Mouse (Mus musculus): ENCODE data around the gene Gtpbp3.

Gtpbp3 gene

DNA sequence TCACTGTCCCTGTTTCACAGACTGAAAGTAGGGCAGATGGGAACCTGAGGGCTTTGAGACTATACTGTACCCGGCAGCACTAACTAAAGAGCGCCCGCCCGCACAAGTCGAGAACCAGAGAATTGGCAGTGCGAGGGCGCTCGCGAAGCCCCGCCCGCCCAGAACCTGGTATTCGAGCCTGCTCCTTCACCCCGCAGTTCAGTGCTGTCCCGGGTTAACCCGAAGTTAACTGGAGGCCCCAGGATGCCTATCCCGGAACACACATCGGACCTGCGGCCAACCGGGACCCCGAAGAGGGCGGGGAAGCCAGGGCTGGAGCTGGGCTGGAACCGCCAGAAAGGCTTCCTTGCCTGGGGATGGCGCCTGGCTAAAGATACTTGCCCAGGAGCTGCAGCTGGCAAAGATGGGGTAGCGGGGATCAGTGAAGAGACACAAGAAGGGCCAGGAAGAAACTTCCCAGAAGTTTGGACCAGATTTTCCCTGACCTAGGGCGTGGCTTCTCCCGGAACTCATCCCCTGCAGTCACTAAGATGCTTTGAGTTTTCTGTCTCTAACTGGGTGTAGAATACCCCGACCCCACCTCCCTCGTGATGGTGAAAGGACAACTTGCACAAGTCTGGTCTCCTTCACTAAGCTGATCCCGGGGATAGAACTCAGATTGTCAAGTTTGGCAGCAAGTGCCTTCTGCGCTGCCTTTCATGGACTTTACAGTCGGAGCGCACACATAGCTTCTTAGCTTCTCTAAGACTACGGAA, at the start of gene Gtpbp3:
Gene Gtpbp3 (plus strand): TSS at position 413 of the 755 bp plus-strand sequence.
- peak; percentile 84 for DNase-seq (ENCODE audit: low read depth, low spot score)

DNA sequence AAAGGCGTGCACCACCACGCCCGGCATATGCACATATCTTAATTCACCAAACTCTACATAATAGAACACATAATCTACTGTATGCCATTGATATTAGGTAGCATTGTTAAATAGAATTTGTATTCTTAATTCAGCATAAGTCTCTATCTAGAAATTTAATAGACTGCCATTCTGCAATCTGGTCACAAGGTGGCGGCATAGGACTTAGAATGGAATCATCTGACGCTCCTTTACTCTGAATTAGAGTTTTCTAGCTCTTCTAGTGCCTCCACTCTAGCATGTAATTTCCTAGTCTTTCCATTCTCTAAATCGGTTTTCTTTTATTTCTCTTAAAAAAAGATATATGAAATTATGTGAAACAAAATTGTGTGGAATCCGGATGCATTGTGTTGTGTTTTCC, 46.5 kb upstream of the Gtpbp3 start:
- DNase-seq (ENCODE audit: low read depth, low spot score) = peak; percentile 69

DNA sequence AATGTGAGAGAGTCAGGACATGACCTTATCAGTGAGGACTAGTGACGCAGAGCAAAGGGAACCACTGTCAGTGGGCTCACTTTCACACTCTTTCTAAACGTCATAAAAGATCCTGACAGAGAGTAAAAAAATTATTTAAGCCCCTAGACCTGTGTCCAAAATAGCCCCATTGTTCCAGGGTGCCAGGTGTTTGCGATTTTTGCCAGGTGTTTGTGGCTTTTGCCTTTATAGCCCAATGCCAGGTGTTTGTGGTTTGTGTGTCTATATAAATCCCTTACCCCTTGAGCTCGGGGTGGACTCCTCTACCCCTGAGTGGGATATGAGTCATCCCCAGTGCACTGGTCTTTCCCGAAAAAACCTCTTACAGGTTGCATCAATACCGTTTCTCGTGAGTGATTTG, 42.8 kb upstream of the Gtpbp3 start:
- no peak for DNase-seq (ENCODE audit: low read depth, low spot score)

DNA sequence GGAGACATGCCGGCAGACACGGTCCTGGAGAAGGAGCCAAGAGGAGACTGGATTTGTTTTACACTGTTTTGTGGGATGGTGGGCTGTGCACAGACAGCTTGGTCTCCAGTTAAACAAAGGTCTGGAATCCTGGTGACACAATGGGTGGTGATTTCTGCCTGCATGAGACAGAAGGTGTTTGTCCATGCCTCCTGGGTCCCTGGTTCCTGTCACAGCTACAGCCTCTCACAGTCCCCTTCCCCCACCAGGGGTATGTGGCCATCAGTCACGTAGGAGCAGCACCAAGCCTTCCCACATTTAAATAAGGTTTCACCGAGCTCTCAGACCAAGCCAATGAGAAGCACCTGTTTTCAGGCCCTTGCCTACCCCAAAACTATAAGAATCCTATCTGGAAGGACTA, 36.6 kb upstream of the Gtpbp3 start:
- no peak for DNase-seq (ENCODE audit: low read depth, low spot score)

DNA sequence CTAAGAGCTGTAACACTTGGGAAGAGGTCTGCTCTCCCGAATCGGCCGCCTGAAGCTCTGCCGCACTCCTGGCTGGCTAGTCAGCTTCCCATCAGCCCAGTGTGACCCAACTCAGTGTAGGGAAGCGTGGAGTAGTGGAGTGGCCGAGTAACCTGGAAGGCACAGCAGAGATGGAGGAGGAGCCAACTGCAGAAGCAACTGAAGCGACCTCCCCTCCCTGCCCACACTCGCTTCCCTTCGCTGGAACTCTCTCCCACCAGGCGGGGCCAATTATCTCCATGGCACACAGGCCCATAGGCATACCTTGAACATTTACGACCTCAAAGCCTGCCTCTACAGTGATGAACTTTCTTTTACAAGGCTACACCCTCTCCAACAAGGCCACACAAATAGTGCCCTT, 36.1 kb upstream of the Gtpbp3 start:
- DNase-seq (ENCODE audit: low read depth, low spot score) = no peak

DNA sequence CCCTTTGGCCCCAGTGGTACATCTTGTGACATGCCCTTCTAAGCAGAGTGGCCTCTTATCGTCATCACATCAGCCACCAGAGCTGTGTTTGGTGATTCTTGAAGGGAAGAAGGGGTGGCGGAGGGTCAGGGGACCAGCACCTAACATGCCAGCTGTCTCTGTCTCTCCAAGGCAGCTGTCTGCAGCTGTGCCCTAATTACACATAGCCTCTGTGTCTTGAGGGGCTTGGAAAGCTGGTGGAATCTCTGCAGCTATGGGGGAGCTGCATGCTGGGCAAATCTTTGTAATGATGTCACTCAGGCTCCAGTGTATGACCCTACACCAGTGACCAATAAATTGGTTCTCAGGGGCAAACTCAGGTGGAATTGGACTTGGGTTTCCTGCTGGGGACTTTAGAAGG, 35.2 kb upstream of the Gtpbp3 start:
- DNase-seq (ENCODE audit: low read depth, low spot score) = no peak

DNA sequence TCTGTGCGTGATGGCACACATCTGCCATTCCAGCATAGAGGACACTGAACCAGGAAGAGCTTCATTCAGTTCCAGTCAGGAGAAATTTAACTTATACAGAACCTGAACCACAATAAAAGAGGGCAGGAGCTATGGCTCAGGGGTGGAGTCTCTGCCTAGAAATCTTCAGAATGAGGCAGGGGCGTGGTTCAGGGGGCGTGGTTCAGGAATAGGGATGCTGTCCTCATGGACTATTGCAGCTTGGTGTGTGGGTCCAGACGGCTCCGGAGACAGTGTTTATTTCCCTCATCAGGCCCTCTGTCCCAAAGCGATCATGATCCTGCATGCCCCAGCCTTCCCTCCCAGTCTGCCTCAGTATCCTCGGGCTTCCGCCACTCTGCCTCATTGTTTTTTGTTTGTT, 33.2 kb upstream of the Gtpbp3 start:
- no peak for DNase-seq (ENCODE audit: low read depth, low spot score)

DNA sequence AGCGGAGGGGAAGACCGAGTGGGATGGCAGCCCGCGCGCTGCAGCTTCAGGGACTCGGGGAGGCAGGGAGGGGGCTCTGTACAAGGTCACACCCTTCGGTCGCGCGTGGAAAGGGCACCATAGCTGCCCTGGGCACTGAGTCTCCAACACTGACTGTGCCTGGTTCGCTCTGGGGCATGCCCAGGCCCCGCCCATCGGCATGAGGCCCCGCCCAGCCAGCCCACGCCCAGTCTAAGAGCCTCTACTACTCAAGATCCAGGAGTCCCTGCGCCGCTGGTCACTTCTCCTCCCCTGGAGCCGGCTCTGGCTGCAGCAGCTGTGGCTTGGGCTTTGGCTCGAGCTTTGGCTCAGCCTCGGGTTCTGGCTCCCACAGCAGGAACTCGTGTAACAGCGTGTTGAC, 31.0 kb upstream of the Gtpbp3 start:
- no peak for DNase-seq (ENCODE audit: low read depth, low spot score)

DNA sequence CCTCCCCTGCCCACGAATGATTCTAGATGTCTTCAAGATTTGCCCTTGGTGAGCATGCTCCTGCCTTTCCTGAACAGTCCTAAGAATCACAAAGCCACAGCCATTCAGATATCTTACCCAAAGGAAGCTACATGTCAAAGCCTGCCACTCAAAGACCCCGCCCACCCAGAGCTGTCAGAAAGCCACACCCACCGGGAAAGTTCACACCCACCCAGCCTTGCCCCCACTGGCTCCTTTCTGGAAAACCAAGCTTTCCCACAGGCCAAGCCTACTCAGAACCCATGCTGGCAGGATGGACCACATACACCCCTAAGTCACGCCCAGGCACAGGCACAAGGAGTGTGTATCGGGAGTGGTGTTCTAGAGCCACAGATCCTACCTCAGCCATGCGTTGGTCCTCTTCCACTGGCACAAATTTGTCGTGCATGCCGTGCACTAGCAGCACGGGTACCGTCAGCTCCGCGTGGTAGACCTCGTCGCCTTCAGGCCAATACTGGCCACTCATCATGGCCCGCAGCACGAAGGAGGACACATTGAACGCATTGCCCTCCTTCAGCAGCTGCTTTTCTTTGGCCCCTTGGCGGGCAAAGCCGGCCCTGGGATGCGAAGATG, 30.1 kb upstream of the Gtpbp3 start:
- DNase-seq (ENCODE audit: low read depth, low spot score) = peak; percentile 55

DNA sequence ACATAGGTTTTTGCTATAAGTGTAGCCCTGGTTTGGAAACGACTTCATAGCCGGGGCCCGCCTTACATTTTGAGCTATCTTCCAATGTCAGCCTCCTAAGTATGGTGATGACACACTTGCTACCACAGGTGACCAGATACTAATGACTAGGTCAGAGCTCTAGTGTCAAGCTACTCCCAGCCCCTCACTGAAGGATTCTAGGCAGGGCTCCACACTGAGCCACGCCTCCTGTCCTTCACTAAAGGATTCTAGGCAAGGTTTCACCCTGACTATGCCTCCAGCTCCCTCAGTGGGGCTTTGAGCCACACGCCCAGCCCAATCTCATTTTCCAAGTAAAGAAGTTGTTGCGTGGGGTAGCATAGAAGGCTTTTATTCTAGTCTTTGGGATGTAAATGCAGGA, 27.2 kb upstream of the Gtpbp3 start:
- DNase-seq (ENCODE audit: low read depth, low spot score) = no peak

DNA sequence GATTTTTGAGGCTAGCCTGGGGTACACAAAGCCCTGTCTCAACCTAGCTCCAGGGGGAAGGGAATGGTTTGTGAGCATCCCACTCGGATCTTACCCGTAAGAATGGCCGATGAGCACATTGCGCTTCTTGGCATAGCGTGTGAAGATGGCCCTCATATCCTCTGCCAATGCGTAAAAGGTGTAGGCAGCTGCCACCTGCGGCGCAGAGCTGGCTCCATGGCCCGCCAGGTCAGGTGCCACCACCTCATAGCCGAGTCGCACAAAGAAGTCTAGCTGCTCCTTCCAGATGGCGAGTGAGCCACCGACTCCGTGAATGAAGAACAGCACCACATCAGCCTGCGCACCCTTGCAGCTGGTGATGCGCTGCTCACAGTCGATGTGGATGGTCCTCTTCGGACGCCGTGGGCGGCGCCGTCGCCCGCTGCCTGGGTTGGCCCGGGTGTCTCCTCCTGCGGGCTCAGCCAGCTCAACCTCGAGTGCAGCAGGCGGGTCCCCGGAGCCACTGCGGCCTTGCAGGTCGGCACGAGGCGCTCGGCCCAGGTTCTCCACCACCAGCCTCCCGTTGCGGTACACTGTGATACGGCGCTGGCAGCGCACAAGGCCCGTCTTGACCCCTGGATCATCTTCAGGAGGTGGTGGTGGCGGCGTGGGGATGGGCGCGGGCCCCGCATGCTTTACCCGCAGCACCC, 26.6 kb upstream of the Gtpbp3 start:
- DNase-seq (ENCODE audit: low read depth, low spot score) = no peak

DNA sequence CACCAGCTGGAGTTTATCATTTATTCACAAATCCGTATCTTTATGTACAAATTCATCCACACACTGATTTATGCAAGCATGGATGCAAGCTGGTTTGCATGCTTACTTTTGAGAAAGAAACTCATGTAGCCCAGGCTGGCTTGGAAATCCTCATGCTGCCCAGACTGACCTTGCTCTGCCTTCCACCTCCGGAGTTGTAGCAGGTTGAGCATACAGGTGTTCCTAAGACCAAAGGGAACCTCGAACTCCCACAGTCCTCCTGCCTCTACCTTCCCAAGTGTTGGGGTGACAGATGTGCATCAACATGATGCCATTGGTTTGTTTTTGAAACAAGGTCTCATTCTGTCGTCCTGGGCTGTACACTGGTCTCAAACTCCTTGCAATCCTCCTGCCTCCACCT, 25.7 kb upstream of the Gtpbp3 start:
- no peak for DNase-seq (ENCODE audit: low read depth, low spot score)

DNA sequence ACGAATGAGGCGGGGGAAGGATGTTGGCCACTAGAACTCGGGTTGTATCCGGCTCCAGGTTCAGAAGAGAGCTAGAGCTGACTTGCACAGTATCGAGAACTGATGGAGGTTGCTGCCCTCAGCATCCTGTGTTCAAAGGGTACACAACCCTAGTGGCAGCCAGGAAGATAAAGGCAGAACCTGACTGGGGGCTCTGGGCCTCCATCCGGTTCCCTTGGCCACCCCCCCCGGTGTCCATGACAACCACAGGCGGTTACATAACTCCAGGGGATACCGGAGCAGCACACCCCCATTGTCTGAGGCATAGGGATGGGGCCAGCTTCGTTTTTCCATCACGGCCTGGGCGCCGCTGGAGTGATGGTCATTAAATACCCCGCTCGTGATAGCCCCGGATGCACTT, 25.1 kb upstream of the Gtpbp3 start:
- DNase-seq (ENCODE audit: low read depth, low spot score) = no peak

DNA sequence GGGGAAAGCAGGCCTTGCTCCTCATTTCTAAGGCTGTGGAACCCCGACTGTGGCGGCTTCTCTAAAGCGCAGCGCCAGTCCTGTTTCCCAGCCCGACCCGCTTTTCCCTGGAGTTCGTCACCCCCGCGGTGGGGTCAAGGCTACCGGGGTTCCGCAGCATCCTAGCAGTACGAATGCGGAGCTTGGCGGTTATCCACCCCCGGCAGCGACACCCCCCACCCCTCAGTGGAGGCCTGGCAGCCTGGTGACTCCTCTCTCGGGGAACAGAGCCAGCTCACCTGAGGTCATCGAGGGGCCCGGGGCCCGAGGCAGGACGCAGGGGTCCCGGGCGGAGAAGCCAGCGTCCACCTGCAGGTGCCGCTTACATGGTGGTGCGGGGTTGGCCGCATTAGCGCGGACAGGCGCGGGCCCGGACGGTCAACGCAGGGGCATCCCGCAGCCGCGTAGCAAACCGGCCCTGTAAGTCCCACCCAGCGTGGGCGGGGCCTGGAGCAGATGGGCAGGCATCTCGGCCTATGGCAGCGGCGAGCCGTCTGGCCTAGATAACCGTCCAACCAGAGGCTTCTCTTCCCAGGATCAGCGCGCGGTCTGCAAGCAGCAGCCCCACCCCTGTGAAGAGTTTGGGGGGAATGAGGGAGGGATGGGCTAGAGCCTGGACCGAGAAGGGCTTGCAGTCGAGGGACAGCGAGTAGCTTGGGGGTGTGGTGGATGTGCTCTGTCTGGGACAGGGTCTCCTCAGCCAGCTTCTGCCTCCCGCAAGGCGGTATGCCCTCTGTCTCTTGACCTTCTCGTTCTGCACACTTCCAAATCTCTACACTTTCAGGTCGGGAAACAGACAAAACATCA, 24.5 kb upstream of the Gtpbp3 start, which contains the start of gene Abhd8:
Gene Abhd8 (minus strand): TSS at position 468 of the 846 bp plus-strand sequence.
- DNase-seq (ENCODE audit: low read depth, low spot score) = peak; percentile 96

DNA sequence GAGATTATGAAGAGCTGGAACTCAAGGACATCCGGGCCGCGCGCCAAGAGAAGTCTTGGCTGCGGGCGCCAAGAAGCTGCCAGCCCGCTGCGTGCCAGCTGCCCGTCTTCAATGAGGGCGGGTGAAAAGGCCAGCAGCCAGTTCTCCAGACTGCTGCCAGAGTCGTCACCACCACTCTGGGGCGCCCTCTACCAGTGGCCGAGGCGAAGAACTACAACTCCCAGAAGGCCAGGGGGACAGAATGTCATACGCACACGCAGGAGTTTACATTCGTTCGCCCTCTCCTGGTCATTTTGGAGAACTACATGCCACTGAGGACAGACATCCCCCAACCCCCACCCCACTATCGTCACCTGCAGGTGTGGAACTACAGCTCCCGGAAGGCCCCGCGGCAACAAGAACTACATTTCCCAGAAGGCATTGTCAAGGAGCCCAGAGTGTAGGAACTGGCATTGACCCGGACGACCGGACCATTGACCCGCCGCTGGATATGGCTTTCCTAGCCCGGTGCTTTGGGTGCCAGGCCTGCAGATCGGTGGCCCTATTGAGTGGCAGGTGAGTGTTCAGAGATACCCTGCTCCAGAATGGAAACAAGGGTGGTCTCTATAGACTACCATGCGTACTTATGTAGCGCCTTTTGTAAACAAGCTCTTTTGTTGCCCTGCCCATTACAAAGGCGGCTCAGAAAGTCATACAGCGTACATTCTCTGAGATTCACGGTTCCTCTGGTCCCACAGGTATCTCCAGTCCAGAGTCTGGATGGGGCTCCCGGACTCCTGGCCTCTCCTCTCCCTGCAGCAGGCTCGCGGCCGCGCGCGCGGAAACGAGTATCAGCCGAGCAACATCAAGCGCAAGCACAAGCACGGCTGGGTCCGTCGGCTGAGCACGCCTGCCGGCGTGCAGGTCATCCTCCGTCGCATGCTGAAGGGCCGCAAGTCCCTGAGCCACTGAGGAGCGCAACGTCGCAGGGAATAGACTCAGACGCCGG, 23.1 kb upstream of the Gtpbp3 start, which contains the start of gene Mrpl34:
Gene Mrpl34 (plus strand): TSS at position 447 of the 988 bp plus-strand sequence.
- peak; percentile 100 for DNase-seq (ENCODE audit: low read depth, low spot score)

DNA sequence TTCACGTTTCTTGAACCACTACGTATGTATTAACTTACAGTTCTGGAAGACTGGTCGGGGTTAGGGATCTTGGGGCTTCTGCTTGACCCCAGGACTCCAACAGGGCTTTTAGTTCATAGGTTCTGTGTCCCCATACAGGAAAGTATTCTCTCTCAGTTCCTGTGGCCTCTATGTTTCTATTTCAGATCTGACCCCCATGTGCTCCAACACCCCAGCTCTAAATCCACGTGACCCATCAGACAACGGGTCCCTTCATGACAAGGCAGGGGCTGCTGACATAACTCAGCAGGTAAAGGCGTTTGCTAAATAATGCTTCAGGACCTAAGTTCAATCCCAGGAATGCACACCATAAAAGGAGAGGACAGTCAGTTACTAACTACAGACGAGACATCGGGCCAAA, 22.2 kb upstream of the Gtpbp3 start:
- DNase-seq (ENCODE audit: low read depth, low spot score) = no peak

DNA sequence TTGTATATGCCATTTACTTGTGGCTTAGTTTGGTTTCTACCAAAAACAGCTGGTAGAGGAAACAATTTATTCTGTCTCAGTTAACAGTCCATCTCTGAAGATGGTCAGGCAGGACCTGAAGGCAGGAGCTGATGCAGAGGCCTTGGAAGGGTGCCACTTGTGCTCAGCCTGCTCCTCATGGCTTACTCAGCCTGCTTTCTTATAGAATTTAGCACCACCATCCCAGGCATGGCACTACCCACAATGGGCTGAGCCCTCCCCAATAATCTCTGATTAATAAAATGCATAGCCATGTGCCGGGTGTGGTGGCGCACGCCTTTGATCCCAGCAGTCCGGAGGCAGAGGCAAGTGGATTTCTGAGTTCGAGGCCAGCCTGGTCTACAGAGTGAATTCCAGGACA, 21.7 kb upstream of the Gtpbp3 start:
- no peak for DNase-seq (ENCODE audit: low read depth, low spot score)

DNA sequence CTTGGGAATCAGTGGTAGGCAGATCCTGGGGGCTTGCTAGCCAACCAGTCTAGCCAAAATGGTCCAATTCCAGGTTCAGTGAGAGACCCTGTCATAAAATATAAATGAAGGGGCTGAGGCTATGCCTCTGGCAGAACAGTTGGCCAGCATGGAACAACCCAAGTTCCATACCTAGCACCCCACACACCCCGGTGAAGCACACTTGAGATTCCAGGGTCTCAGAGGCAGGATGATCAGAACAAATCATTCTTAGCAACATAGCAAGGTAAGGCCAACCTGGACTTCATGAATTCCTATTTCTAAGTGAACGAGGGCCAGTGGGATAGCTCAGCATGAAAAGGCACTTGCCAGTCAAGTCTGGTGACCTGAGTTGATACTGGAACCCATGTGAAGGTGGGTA, 20.7 kb upstream of the Gtpbp3 start:
- DNase-seq (ENCODE audit: low read depth, low spot score) = no peak

DNA sequence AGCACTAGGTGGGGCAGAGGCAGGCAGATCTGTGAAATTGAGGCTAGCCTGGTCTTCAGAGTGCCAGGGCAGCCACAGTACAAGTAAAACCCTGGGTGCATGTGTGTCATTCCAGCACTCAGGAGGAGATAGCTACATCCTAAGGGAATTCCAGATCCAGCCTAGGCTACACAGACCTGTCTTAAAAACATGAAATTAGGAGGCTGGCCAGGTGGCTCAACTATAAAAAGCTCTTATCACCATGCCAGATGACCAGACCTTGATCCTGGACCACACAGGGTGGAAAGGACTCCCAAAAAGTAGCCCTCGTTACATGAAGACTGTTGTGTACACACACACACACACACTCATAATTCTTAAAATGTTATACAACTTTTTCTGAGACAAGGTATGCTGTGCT, 19.9 kb upstream of the Gtpbp3 start:
- DNase-seq (ENCODE audit: low read depth, low spot score) = no peak

DNA sequence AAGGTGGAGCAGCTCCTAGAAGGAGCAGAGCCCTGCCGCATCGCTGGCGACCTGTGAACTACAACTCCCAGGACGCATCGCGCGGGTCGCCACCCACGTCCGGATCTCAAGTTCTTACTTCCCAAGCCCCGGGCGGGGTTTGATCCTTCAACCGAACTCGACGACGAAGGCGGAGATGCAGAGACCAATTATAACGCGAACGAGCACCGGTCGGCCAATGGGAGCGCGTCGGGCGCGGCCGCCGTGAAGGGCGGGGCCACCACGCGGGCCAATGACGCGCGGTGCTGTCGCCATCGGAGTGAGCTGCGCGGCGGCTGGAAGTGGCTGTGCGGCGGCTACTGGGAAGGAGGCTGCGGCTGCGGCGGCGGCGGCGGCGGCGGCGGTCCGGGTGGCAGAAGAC, 19.0 kb upstream of the Gtpbp3 start, which contains the start of gene Dda1:
Gene Dda1 (plus strand): TSS at position 284 of the 400 bp plus-strand sequence.
- peak; percentile 100 for DNase-seq (ENCODE audit: low read depth, low spot score)

Measured in ES-CJ7 (cell line).